Mouse (Mus musculus) ES-Bruce4 (cell line): ENCODE measurements around the gene Vax2. TPM values are rescaled to one million over a fixed set of nuclear protein-coding genes. Genes with fewer than 3 reads are reported as not detected.
A peak's percentile ranks its signal among the peaks of the same experiment; 100 is the strongest.

Source experiments
- H3K27ac ChIP-seq: 2 replicates; pipeline ENCODE4 v1.5.1; 2012; ENCODE audit warnings: low read length, inconsistent platforms; ENCODE audit not compliant: insufficient read depth
- H3K27me3 ChIP-seq: 2 replicates; pipeline ENCODE4 v1.6.1; 2012; ENCODE audit warnings: mild to moderate bottlenecking, low read length, inconsistent platforms; ENCODE audit not compliant: control insufficient read depth, poor library complexity, insufficient read depth, severe bottlenecking
- H3K36me3 ChIP-seq: 2 replicates; pipeline ENCODE4 v1.6.1; 2012; ENCODE audit warnings: inconsistent platforms, mild to moderate bottlenecking, low read length, moderate library complexity; ENCODE audit not compliant: control insufficient read depth, poor library complexity, insufficient read depth, severe bottlenecking
- H3K4me1 ChIP-seq: one replicate; pipeline ENCODE4 v1.8.1; 2011; ENCODE audit warnings: low read length; ENCODE audit not compliant: control insufficient read depth, insufficient read depth
- H3K4me3 ChIP-seq: 2 replicates; pipeline ENCODE4 v1.5.1; 2011; ENCODE audit warnings: low read depth, mild to moderate bottlenecking, low read length
- H3K9ac ChIP-seq: 2 replicates; pipeline ENCODE4 v1.6.1; 2012; ENCODE audit warnings: low read depth, mild to moderate bottlenecking, inconsistent platforms; ENCODE audit not compliant: poor library complexity, severe bottlenecking
- H3K9me3 ChIP-seq: replicated peaks from 2 replicates; pipeline ENCODE4 v1.6.1; 2012; ENCODE audit warnings: mild to moderate bottlenecking, low read length, inconsistent platforms; ENCODE audit not compliant: control insufficient read depth, poor library complexity, insufficient read depth, severe bottlenecking
- CTCF ChIP-seq: IDR thresholded peaks from one replicate; pipeline ENCODE4 v1.8.1; 2011; ENCODE audit warnings: low read depth, low read length
- EP300 ChIP-seq: IDR thresholded peaks from 2 replicates; pipeline ENCODE4 v1.6.1; 2011; ENCODE audit warnings: low read depth, low read length; ENCODE audit not compliant: insufficient read depth
- POLR2A ChIP-seq: IDR thresholded peaks from one replicate; pipeline ENCODE4 v1.8.1; 2011; ENCODE audit warnings: low read length; ENCODE audit not compliant: insufficient read depth
- polyA plus RNA-seq: library from polyadenylated mRNA; stranded (reverse); fragments of >200 nt; gene quantifications from 2 replicates; pipeline ENCODE4 v1.2.4, GENCODE M21; 2011; ENCODE audit warnings: low read depth; ENCODE audit not compliant: missing spikeins, insufficient read depth, insufficient read length

Vax2 gene
- polyA plus RNA-seq, 1 experiment, result not detected

DNA sequence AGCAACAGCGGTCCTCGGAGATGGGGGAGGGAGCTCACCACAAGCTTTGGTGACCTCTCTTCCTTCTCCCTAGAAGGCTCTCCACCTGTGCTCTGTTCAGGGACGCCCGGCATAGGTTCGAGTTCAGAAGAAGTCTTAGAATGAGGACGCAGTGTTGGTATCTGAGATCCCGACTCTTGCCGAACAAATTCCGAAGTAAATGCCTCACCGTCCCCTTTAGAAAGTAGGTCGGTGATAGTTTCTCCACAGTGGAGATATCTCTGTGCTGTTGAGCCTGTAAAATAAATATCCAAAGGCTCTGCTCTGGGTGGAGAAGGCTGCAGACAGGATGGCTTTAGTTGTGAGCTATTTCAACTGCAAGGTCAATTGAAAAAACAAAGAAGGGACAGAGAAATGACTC lies 10.1 kb upstream of the Vax2 start:
- Histone ChIP-seq H3K27ac (no peak overlapping the region), H3K36me3 (no peaks in the 10 kb centered on the region), H3K9ac (no peak overlapping the region), H3K4me3 (no peak overlapping the region), H3K4me1 (peaks cover 7% of the 10 kb centered on the region), H3K27me3 (peaks cover 33% of the 10 kb centered on the region), H3K9me3 (no peaks in the 10 kb centered on the region)
- no peak for TF ChIP-seq POLR2A
- TF ChIP-seq CTCF, result no peak
- TF ChIP-seq EP300, result no peak

- no peak overlapping the region for H3K27ac ChIP-seq
- TF ChIP-seq CTCF (no peak), POLR2A (no peak), EP300 (no peak)
- H3K4me3 ChIP-seq, result peak overlapping the region; percentile 35
- peaks cover 34% of the 10 kb centered on the region for H3K27me3 ChIP-seq
- H3K9ac ChIP-seq, result no peak overlapping the region
- no peaks in the 10 kb centered on the region for H3K36me3 ChIP-seq
- no peaks in the 10 kb centered on the region for H3K9me3 ChIP-seq
- peaks cover 7% of the 10 kb centered on the region for H3K4me1 ChIP-seq
Measured at GRCm38 (mm10) chr6:83702146-83702999, 8.7 kb upstream of the Vax2 start.

- no peak overlapping the region for H3K4me3 ChIP-seq
- H3K9me3 ChIP-seq, result no peaks in the 10 kb centered on the region
- H3K36me3 ChIP-seq, result no peaks in the 10 kb centered on the region
- H3K27ac ChIP-seq, result no peak overlapping the region
- H3K27me3 ChIP-seq, result peaks cover 34% of the 10 kb centered on the region
- peaks cover 7% of the 10 kb centered on the region for H3K4me1 ChIP-seq
- H3K9ac ChIP-seq, result no peak overlapping the region
- TF ChIP-seq EP300 (no peak), POLR2A (no peak), CTCF (no peak)
Measured at GRCm38 (mm10) chr6:83703000-83703721, 7.9 kb upstream of the Vax2 start.

DNA sequence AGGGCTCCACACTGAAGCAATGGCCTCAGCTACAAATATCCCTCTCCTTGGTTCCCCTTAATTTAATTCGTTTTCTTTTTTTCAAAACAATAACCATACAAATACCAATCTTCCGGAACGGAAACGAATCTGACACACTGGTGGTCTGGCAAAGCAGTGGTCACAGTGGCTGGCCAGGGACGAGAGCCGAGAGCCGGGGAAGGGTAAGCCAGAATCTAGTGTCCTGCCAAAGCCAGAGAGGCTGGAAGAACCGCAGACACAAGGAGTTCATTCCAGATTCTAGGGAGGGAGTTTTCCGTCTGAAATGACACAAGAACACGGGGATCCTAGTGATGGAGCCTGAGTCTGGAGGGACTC lies 7.4 kb upstream of the Vax2 start:
- peaks cover 2% of the 10 kb centered on the region for H3K4me1 ChIP-seq
- H3K9me3 ChIP-seq, result no peaks in the 10 kb centered on the region
- no peak for TF ChIP-seq EP300
- TF ChIP-seq CTCF, result no peak
- no peak for TF ChIP-seq POLR2A
- no peak overlapping the region for H3K9ac ChIP-seq
- H3K27me3 ChIP-seq, result peaks cover 39% of the 10 kb centered on the region
- no peak overlapping the region for H3K27ac ChIP-seq
- H3K36me3 ChIP-seq, result no peaks in the 10 kb centered on the region
- H3K4me3 ChIP-seq, result no peak overlapping the region

- Histone ChIP-seq H3K27ac (no peak overlapping the region), H3K36me3 (no peaks in the 10 kb centered on the region), H3K27me3 (peaks cover 43% of the 10 kb centered on the region), H3K9ac (no peak overlapping the region), H3K9me3 (no peaks in the 10 kb centered on the region), H3K4me1 (no peaks in the 10 kb centered on the region), H3K4me3 (no peak overlapping the region)
- TF ChIP-seq EP300 (no peak), POLR2A (no peak), CTCF (no peak)
Measured at GRCm38 (mm10) chr6:83704294-83704693, 6.8 kb upstream of the Vax2 start.

GRCm38 (mm10) chr6:83704701-83705100 lies 6.4 kb upstream of the Vax2 start:
- H3K4me3 ChIP-seq, result no peak overlapping the region
- no peak overlapping the region for H3K9ac ChIP-seq
- no peaks in the 10 kb centered on the region for H3K9me3 ChIP-seq
- no peaks in the 10 kb centered on the region for H3K36me3 ChIP-seq
- H3K27ac ChIP-seq, result no peak overlapping the region
- H3K27me3 ChIP-seq, result peaks cover 46% of the 10 kb centered on the region
- TF ChIP-seq EP300 (no peak), POLR2A (no peak), CTCF (no peak)
- H3K4me1 ChIP-seq, result no peaks in the 10 kb centered on the region
